Mouse (Mus musculus): ENCODE data around the gene Hist2h2ac.

Hist2h2ac gene

GRCm38 (mm10) chr3:96220765-96221639 lies at the start of gene Hist2h2ac, which contains the start of gene Hist2h2be:
Hist2h2ac (minus strand) TSS chr3:96220880.
Hist2h2be (plus strand) TSS chr3:96221119.
- DNase-seq: peak; percentile 84 to 85

GRCm38 (mm10) chr3:96269511-96270474 lies 49.1 kb upstream of the Hist2h2ac start, which contains the start of gene Hist2h2bb:
Hist2h2bb (plus strand) TSS chr3:96269752.
- DNase-seq: peak; percentile 89 to 93

- peak; percentile 22 to 63 for DNase-seq
Observed at GRCm38 (mm10) chr3:96268776-96269378, 48.2 kb upstream of the Hist2h2ac start.

DNA sequence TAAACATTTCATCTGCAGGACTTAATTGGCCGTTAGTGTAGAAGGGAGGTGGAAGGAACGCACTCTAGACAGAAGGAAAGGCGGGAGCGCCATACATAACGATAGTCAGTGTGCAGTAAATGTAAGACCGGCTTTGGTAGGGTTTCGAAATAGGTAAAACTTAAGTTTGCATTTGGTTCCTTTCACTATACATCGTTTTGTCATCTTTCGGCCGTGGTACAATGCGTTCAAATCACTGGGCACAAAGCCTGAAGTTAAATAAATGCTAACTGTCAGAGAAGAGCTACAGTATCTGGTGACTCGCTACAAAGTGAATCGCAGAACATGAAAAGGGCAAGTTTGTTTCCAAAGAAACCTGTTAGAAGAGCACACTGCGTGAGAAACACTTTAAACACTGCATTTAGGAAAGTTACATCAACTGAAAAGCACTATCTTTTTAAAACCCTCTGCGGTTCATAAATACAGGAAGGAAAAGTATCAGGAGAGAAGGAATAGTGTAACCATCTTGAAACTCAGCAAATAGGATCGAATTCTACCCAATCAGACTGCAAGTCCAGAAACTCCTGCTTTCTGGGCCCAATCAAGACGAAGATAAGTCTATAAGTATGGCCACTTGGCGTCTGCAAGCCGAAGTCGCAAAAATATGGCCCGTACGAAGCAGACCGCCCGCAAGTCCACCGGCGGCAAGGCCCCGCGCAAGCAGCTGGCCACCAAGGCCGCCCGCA lies 47.5 kb upstream of the Hist2h2ac start, which contains the start of gene Hist2h3b:
Gene Hist2h3b, plus strand, starts transcription at position 604 of the 725 bp plus-strand sequence.
- DNase-seq: peak; percentile 86

- DNase-seq: no peak
Observed at GRCm38 (mm10) chr3:96267541-96267940, 46.9 kb upstream of the Hist2h2ac start.

GRCm38 (mm10) chr3:96266132-96266710 lies 45.5 kb upstream of the Hist2h2ac start:
- no peak for DNase-seq

- DNase-seq: no peak
Observed at GRCm38 (mm10) chr3:96264404-96264949, 43.8 kb upstream of the Hist2h2ac start.

DNA sequence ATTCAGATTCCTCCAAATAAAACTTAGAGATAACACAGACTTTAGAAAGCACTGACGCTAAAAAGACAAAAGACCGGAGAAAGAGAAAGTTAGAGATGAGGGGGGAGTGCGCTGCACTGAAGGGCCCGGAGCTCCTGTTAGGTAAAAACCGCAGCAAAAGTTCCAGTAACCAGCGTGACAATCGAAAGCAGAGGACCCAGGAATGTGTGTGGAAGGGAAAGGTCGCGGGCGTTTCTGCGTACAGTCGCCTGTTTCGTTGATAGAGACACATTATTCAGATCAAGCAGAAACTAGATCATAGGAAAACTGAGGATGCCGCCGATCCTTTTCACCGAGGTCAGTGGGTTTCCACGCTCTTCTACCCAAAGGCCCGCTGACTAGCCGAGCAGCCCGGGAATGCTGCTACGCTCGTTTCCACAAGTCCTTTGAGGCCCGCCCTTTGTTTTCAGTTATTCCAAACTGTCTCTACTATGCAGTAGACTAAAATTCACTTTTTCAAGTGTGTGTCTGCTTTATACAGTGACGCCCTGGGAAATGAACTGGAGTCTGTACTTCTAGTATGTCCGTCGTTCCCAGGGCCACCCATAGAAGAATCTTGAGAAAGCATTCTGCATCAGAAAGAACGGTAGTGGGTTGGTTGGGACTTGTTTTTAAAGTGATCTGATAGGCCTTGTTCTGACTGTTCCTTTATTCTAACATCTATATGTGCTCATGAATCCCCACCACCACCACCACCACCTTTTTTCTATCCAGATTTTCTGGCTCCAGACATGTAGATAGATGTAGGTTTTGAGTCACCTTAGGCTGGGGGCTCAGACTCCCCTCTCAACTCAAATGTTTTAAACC lies 43.1 kb upstream of the Hist2h2ac start:
- peak in 1 of 2 experiments; percentile 50 for DNase-seq

DNA sequence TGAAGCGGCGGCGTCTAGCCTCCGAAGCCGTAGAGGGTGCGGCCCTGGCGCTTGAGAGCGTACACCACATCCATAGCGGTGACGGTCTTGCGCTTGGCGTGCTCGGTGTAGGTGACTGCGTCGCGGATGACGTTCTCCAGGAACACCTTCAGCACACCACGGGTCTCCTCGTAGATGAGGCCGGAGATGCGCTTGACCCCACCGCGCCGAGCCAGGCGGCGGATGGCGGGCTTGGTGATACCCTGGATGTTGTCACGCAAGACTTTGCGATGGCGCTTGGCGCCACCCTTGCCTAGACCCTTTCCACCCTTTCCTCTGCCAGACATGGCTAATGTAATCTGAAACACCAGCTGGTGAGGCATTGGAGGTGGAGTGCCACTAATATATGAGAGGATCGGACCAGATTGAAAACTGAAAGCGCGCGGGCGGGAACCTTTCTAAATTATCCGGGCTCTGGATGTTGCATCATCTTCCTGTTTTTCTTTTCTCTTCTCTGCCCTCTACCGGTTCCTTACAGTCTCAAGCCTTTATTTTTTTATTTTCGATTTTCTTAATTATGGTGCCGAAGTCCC lies 42.4 kb upstream of the Hist2h2ac start, which contains the start of gene Hist2h4:
Gene Hist2h4, minus strand, starts transcription at position 333 of the 572 bp plus-strand sequence.
- peak; percentile 98 for DNase-seq

GRCm38 (mm10) chr3:96262216-96262875 lies 41.7 kb upstream of the Hist2h2ac start:
- peak; percentile 92 to 93 for DNase-seq

GRCm38 (mm10) chr3:96261623-96262022 lies 40.9 kb upstream of the Hist2h2ac start:
- peak in 1 of 2 experiments; percentile 49 for DNase-seq

- DNase-seq: no peak
Observed at GRCm38 (mm10) chr3:96260220-96260619, 39.5 kb upstream of the Hist2h2ac start.

DNA sequence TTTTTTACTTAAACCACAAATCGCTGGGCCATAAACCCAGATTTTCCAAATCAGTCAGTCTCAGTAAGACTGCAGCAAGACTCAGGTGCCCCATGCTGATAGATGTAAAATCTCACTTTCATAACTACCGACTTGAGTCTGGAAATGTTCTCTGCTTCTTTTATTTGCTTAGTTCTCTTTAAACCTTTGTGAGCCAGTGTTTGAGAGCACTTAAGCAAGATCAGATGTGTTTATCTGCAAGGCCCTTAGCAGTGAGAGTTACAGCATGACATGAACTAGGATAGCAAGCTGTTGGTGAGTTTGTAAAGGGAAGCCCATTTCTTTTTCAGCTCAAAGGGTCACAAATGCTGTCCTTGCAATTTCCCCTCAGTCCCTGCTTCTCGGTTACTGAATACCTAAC lies 36.5 kb upstream of the Hist2h2ac start:
- DNase-seq: no peak

- DNase-seq: no peak
Observed at GRCm38 (mm10) chr3:96255926-96256593, 35.4 kb upstream of the Hist2h2ac start.

DNA sequence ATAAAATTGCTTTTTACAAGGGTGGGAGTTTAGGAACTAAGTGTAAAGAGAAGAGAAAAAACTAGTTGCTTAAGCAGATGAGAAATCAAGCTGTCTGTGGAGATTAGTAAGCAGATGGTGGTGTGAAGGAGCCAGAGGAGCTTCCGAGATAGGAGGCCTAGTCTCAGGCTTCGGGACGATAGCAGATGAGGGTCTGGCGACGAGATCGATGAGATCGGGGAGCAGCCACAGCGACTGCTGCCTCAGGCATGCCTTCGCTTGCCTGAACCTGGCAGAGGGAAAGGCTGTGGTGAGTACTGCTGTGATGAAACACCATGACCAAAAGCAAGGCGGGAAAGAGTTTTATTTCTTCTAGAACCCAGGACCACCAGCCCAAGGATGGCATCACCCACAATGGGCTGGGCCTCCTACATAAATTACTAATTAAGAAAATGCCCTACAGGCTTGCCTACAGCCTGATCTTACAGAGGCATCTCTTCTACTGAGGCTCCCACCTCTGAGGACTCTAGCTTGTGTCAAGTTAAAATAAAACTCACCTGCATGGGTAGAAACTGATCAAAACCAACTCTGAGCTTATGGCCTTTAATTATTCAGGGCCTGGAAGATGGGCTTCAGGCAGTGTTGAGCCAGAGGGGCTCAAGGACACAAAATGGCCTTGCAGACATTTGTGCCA lies 34.1 kb upstream of the Hist2h2ac start:
- DNase-seq: peak; percentile 76 to 80

GRCm38 (mm10) chr3:96251787-96252186 lies 31.1 kb upstream of the Hist2h2ac start:
- DNase-seq: no peak

DNA sequence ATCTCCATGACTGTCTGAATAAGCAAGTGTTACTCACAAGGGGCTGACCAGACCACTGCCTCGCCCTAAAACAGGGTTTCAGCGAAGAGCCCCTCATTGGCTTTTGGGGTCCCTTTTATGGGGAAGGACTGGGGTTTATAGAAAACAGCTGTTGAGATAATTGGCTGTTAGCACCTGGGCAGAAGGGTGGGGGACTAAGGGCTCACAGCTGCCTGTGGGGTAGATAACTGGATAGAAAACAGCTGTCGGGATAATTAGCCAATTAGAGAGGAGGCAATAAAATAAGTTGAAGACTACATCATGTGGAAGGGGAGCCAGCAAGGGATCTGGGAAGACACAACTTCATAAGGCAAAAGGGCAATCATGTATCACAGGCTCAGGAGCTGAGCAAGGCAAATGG lies 30.2 kb upstream of the Hist2h2ac start:
- no peak for DNase-seq

DNA sequence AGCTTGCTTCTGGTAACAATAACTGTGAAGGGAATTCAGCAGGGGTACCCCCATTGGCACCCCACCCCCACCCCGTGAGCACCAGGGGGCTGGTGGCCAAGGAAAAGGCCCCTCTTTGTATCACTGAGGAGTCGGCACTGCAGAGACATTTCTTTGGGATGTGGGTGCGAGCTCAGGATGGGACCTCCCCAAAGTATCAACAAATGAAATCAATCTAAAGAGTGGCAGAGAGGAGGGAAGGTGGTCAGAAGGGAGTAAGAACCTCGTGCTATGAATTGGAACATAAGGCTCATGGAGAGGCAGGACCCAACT lies 28.3 kb upstream of the Hist2h2ac start:
- no peak for DNase-seq

Measured in cerebellum, postnatal 10 days (tissue).